Mouse (Mus musculus): ENCODE measurements around the gene Tmem214. TPM values are rescaled to one million over a fixed set of nuclear protein-coding genes. Genes with fewer than 3 reads are reported as not detected.

The Tmem214 gene
- polyA plus RNA-seq, 1 experiment, result 46.1 TPM

- peaks cover 34% of the 10 kb centered on the region for H3K36me3 ChIP-seq (ENCODE audit: control insufficient read depth, insufficient read depth)
- H3K4me3 ChIP-seq (ENCODE audit: insufficient read depth, poor library complexity, severe bottlenecking), result peak within 1 kb of the TSS; percentile 54
- H3ac ChIP-seq (ENCODE audit: control insufficient read depth, insufficient read length, low read depth), result peak within 1 kb of the TSS; percentile 80
- H3K27me3 ChIP-seq (ENCODE audit: control insufficient read depth, insufficient read depth, insufficient read length), result no peaks in the 10 kb centered on the region
- TF ChIP-seq MYOG (IDR thresholded peaks at IDR 0.05; ENCODE audit: control insufficient read depth, extremely low read depth, insufficient read length), result no peak
- no peak for TF ChIP-seq FOSL1 (IDR thresholded peaks at IDR 0.05; ENCODE audit: insufficient read depth, low read length, poor library complexity, severe bottlenecking)
- no peak for TF ChIP-seq CEBPB (IDR thresholded peaks at IDR 0.05; ENCODE audit: low read depth)
- no peak for TF ChIP-seq CTCF (IDR thresholded peaks at IDR 0.05; ENCODE audit: control insufficient read depth, insufficient read depth, insufficient read length)
- TF ChIP-seq MAX (IDR thresholded peaks at IDR 0.05), result no peak
- peak; percentile 84 for TF ChIP-seq MYOD1 (IDR thresholded peaks at IDR 0.05; ENCODE audit: control insufficient read depth, insufficient read length, low read depth)
- peaks cover 30% of the 10 kb centered on the region for H3K79me3 ChIP-seq (ENCODE audit: low read depth)
- H3K79me2 ChIP-seq (ENCODE audit: control insufficient read depth, insufficient read depth), result peaks cover 50% of the 10 kb centered on the region
These were observed 39.7 kb downstream of the Tmem214 start, which contains the start of gene Ost4 for GRCm38 (mm10) chr5:30907413-30908059. Gene Ost4, minus strand, starts transcription at chr5:30907788.

GRCm38 (mm10) chr5:30908426-30909299 lies 40.9 kb downstream of the Tmem214 start:
- peaks cover 39% of the 10 kb centered on the region for H3K79me2 ChIP-seq (ENCODE audit: control insufficient read depth, insufficient read depth)
- H3ac ChIP-seq (ENCODE audit: control insufficient read depth, insufficient read length, low read depth), result peak overlapping the region; percentile 54
- TF ChIP-seq CEBPB (IDR thresholded peaks at IDR 0.05; ENCODE audit: low read depth), result no peak
- no peak for TF ChIP-seq USF1 (IDR thresholded peaks at IDR 0.05; ENCODE audit: low read depth)
- TF ChIP-seq MYOD1 (IDR thresholded peaks at IDR 0.05; ENCODE audit: control insufficient read depth, insufficient read length, low read depth), result no peak
- TF ChIP-seq FOSL1 (IDR thresholded peaks at IDR 0.05; ENCODE audit: insufficient read depth, low read length, poor library complexity, severe bottlenecking), result no peak
- no peak for TF ChIP-seq MAX (IDR thresholded peaks at IDR 0.05)
- TF ChIP-seq MYOG (IDR thresholded peaks at IDR 0.05; ENCODE audit: control insufficient read depth, extremely low read depth, insufficient read length), result no peak
- TF ChIP-seq CTCF (IDR thresholded peaks at IDR 0.05; ENCODE audit: control insufficient read depth, insufficient read depth, insufficient read length), result no peak
- peaks cover 25% of the 10 kb centered on the region for H3K36me3 ChIP-seq (ENCODE audit: control insufficient read depth, insufficient read depth)
- peaks cover 26% of the 10 kb centered on the region for H3K79me3 ChIP-seq (ENCODE audit: low read depth)
- no peak overlapping the region for H3K4me3 ChIP-seq (ENCODE audit: insufficient read depth, poor library complexity, severe bottlenecking)
- H3K27me3 ChIP-seq (ENCODE audit: control insufficient read depth, insufficient read depth, insufficient read length), result no peaks in the 10 kb centered on the region

DNA sequence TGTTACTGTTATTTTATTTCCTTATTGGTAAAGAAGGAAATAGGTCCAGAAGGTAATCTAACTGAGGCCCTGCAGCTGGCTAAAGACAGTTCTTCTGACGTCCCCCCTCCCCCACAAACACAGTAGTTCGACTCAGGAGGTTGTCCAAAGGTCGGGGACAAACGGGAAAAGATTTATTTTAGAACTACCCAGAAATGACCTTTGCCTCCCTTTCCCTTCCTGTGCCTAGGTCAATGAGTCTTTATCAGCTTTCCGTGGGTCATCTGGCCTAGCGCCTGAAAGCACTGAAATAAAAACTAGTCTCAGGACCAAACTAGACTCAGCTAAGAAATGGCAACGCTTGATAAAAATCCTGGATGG lies 41.5 kb downstream of the Tmem214 start:
- Histone ChIP-seq H3K79me2 (ENCODE audit: control insufficient read depth, insufficient read depth) (peaks cover 39% of the 10 kb centered on the region), H3ac (ENCODE audit: control insufficient read depth, insufficient read length, low read depth) (no peak overlapping the region), H3K27me3 (ENCODE audit: control insufficient read depth, insufficient read depth, insufficient read length) (no peaks in the 10 kb centered on the region), H3K36me3 (ENCODE audit: control insufficient read depth, insufficient read depth) (peaks cover 19% of the 10 kb centered on the region), H3K4me3 (ENCODE audit: insufficient read depth, poor library complexity, severe bottlenecking) (no peak overlapping the region), H3K79me3 (ENCODE audit: low read depth) (peaks cover 23% of the 10 kb centered on the region)
- TF ChIP-seq CEBPB (IDR thresholded peaks at IDR 0.05; ENCODE audit: low read depth) (no peak), MYOD1 (IDR thresholded peaks at IDR 0.05; ENCODE audit: control insufficient read depth, insufficient read length, low read depth) (no peak), MAX (IDR thresholded peaks at IDR 0.05) (no peak), MYOG (IDR thresholded peaks at IDR 0.05; ENCODE audit: control insufficient read depth, extremely low read depth, insufficient read length) (no peak), CTCF (IDR thresholded peaks at IDR 0.05; ENCODE audit: control insufficient read depth, insufficient read depth, insufficient read length) (no peak), USF1 (IDR thresholded peaks at IDR 0.05; ENCODE audit: low read depth) (no peak), FOSL1 (IDR thresholded peaks at IDR 0.05; ENCODE audit: insufficient read depth, low read length, poor library complexity, severe bottlenecking) (no peak)

DNA sequence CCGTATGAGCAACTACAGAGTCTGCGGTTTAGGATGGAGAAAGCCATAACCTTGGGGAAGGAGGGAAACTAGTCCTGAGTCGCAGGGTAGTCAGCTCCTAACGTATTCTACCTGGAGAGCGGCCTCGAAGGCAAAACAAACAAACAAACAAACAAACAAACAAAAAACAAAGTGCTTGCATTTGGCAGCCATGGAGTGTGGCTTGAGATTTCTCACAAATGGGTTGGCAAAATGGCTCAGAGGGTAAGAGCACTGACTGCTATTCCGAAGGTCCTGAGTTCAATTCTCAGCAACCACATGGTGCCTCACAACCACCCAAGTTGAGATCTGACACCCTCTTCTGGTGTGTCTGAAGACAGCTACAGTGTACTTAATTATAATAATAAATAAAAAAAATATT lies 42.1 kb downstream of the Tmem214 start:
- peaks cover 13% of the 10 kb centered on the region for H3K36me3 ChIP-seq (ENCODE audit: control insufficient read depth, insufficient read depth)
- H3K4me3 ChIP-seq (ENCODE audit: insufficient read depth, poor library complexity, severe bottlenecking), result no peak overlapping the region
- H3ac ChIP-seq (ENCODE audit: control insufficient read depth, insufficient read length, low read depth), result no peak overlapping the region
- no peak for TF ChIP-seq CTCF (IDR thresholded peaks at IDR 0.05; ENCODE audit: control insufficient read depth, insufficient read depth, insufficient read length)
- TF ChIP-seq CEBPB (IDR thresholded peaks at IDR 0.05; ENCODE audit: low read depth), result no peak
- no peak for TF ChIP-seq FOSL1 (IDR thresholded peaks at IDR 0.05; ENCODE audit: insufficient read depth, low read length, poor library complexity, severe bottlenecking)
- TF ChIP-seq MYOD1 (IDR thresholded peaks at IDR 0.05; ENCODE audit: control insufficient read depth, insufficient read length, low read depth), result no peak
- TF ChIP-seq MAX (IDR thresholded peaks at IDR 0.05), result no peak
- TF ChIP-seq USF1 (IDR thresholded peaks at IDR 0.05; ENCODE audit: low read depth), result no peak
- no peak for TF ChIP-seq MYOG (IDR thresholded peaks at IDR 0.05; ENCODE audit: control insufficient read depth, extremely low read depth, insufficient read length)
- H3K79me2 ChIP-seq (ENCODE audit: control insufficient read depth, insufficient read depth), result peaks cover 39% of the 10 kb centered on the region
- peaks cover 23% of the 10 kb centered on the region for H3K79me3 ChIP-seq (ENCODE audit: low read depth)
- no peaks in the 10 kb centered on the region for H3K27me3 ChIP-seq (ENCODE audit: control insufficient read depth, insufficient read depth, insufficient read length)

- H3K4me3 ChIP-seq (ENCODE audit: insufficient read depth, poor library complexity, severe bottlenecking), result no peak overlapping the region
- no peak overlapping the region for H3ac ChIP-seq (ENCODE audit: control insufficient read depth, insufficient read length, low read depth)
- peaks cover 7% of the 10 kb centered on the region for H3K36me3 ChIP-seq (ENCODE audit: control insufficient read depth, insufficient read depth)
- H3K79me3 ChIP-seq (ENCODE audit: low read depth), result peaks cover 18% of the 10 kb centered on the region
- peaks cover 36% of the 10 kb centered on the region for H3K79me2 ChIP-seq (ENCODE audit: control insufficient read depth, insufficient read depth)
- TF ChIP-seq USF1 (IDR thresholded peaks at IDR 0.05; ENCODE audit: low read depth) (no peak), CEBPB (IDR thresholded peaks at IDR 0.05; ENCODE audit: low read depth) (peak; percentile 54)
- no peaks in the 10 kb centered on the region for H3K27me3 ChIP-seq (ENCODE audit: control insufficient read depth, insufficient read depth, insufficient read length)
These were observed 42.7 kb downstream of the Tmem214 start for GRCm38 (mm10) chr5:30910481-30910880.
